Mouse (Mus musculus) olfactory bulb, adult 2 months (tissue): ENCODE measurements around the gene Washc3.

Experiments
- CTCF ChIP-seq: fragments of 200-500 bp; IDR thresholded peaks from 2 replicates; pipeline ENCODE4 v1.5.1; 2012; ENCODE audit warnings: low read depth, mild to moderate bottlenecking, low read length, moderate library complexity; ENCODE audit not compliant: insufficient read depth
- POLR2A ChIP-seq: fragments of 200-500 bp; IDR thresholded peaks from 2 replicates; pipeline ENCODE4 v1.6.1; 2012; ENCODE audit warnings: mild to moderate bottlenecking, low read depth, low read length, moderate library complexity; ENCODE audit not compliant: insufficient read depth

DNA sequence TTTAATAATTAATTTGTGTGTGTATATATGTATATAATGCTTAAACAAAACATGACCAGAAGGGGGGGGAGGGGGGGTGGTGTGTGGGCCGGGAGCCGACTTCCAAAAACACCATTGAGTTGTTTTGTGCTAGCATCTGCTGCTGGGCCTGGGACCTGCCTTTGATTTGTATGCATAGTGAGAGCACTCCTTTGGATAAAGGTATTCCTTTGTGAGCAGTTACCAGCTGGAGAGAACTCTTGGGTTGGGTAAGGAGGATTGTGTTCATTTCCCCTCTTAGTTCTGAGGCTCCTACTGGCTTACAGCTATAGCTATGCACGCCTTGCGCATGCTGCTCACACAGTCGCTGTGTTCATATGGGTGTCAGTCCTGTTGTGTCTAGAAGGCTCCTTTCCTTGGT, 38.2 kb upstream of the Washc3 start:
- TF ChIP-seq CTCF (no peak), POLR2A (no peak)
